Mouse (Mus musculus) lung, postnatal 10 days (tissue): ENCODE measurements at regions not wholly inside any gene's neighbourhood (a gene's known extent, or its start where the extent isn't known, plus 50 kb on each side); places are given as distances from the start of the nearest gene placed in this dataset.

ENCODE experiments used
- DNase-seq: peaks from one replicate; pipeline ENCODE4 v3.0.0; 2021

DNA sequence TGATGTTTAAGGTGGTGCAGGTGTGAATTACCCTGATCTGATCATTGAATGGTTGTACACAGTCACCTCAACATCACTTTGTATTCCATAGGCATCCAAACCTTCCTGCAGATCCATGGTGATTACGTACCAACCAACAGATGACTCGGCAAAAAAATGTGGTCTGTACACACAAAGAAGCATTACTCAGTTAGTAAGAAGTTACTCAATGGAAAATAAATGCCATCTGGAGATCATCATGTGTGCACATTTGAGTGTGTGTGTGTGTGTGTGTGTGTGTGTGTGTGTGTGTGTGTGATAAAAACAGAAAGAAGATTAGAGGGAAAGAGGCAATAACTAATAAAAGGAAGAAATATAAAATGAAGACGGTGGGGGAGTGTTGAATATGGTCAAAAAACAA is 1512.2 kb upstream of the Gm6569 start:
- no peak for DNase-seq

GRCm38 (mm10) chr15:72323158-72323557 is 1511.2 kb upstream of the Gm6569 start:
- no peak for DNase-seq

DNA sequence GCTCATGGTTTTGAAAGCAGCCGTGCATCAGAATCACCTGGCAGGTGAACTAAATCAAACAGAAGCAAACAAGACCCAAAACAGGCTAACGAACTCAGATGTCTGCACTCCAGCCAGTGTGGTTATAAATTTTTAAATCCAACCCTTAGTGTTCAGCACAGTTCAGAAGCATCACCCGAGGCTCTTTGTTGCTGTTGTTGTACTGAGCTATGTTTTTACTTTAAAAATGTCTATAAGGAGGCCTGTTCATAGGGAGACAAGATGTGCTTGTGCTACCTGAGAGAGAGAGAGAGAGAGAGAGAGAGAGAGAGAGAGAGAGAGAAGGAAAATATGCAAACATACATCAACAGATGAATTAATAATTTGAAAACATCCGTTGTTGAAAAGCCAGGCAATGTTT is 1503.1 kb upstream of the Gm6569 start:
- DNase-seq: no peak

DNA sequence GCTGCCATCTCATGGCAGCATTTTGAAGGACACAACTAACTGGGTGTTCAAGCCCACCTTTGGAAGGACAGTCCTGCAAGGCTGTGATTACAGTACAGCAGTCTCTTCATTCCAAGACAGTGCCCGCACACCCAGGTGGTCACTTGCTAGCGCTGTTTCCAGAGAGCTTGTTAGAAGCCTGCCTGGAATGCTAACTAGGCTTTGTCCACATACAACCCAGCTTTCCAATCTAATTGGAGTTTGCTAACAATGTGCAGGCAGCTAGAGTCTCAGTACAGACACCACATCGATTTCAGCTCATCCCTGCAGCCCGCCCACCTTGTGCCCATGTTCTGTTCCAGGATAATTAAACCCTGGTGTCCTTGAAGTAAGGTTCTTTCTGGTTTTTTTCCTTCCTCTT is 1499.9 kb upstream of the Gm6569 start:
- no peak for DNase-seq

GRCm38 (mm10) chr15:72339629-72340028 is 1494.7 kb upstream of the Gm6569 start:
- DNase-seq: no peak

GRCm38 (mm10) chr15:72341991-72342390 is 1492.4 kb upstream of the Gm6569 start:
- no peak for DNase-seq

DNA sequence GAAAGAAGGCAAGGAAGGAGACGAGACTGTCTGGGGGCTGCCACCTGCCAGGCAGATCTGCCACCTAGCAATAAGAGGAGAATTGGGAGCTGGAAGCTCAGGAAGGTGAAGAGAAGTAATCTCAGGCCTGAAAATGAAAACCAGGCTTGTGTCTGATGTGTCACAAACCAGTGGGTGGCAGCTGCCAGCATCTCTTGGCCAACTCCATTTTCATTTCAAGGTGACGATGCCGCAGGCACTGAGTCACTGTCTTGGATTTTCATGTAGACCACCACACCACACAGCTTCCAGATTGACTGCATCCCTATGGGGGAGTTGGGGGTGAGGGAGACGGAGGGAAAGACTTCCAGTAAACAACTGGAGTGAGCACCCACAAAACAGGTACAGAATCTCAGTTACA is 1491.9 kb upstream of the Gm6569 start:
- DNase-seq: no peak

DNA sequence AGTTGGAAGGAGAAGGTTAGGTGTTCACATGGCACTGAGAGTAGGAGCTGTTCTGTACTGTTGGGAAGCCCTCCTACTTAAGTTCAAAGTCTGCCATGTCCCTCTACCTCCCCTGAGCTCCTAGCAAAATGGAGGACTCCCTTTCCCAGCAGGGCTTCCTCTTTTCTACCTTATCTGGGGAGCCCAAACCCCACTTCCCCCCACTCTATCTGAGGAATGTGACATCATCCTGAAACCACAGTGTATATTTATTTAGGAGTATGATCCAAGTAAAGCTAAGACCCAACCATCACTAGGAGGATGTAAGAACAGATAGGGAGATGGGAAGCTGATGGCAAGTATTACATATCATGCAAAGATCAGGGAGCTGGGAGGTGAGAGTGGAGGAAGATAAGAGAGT is 1490.6 kb upstream of the Gm6569 start:
- DNase-seq: no peak

- DNase-seq: no peak
Measured at GRCm38 (mm10) chr15:72353371-72353770, 1481.0 kb upstream of the Gm6569 start.

DNA sequence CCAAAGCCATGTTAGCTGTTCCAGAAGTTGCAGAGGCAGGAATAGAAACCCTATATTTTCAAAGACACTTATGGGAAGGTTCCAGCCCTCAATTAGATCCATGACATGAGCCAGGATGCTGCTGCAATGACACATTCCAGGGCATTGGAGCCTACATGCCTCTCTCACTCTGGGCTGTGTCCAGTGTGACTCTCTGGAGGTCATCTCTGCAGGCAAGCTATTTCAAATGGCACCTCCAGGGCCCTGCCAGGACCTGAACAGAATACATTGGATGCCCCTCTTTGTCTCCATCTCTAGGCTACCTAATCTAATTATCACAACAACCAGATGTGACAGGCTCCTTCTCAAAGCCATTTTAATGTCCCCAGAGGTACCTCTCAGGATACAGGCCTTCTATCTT is 1478.7 kb upstream of the Gm6569 start:
- no peak for DNase-seq

DNA sequence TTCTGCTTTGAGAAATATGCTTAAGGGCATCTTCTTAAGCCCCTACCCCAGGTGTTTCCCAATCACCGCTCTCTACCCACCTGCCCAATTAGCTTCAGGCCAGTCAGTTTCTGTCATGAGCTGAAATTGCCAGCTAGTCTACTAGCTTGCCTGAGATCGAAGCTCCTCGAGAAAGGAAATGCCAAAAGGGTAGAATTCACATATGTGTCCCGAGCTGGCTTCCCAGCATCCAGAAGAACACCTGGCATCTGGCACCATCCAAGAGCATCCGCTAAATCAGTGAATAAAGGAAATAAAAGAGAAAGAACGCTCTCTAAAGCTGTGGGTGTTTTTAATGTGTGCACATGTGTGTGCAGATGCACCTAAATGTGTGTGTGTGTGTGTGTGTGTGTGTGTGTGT is 1474.7 kb upstream of the Gm6569 start:
- no peak for DNase-seq

DNA sequence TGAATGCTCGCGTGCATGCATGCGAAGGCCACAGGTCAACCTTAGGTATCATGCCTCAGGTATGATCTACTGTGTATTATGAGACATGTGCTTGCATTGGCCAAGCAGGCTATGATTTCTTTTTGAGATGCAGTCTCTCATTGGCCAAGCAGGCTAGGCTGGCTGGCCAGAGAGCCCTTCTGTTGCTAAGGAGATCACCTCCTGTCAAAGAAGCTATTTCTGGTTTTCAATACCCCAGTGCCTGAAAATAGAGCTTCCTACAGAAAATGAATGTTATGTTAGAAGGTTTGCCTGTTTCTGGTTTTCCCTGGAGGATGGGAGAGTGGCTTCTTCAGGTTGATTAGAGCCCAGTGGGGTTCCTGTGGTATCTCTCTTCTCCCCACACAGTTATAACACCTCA is 1474.3 kb upstream of the Gm6569 start:
- DNase-seq: no peak

DNA sequence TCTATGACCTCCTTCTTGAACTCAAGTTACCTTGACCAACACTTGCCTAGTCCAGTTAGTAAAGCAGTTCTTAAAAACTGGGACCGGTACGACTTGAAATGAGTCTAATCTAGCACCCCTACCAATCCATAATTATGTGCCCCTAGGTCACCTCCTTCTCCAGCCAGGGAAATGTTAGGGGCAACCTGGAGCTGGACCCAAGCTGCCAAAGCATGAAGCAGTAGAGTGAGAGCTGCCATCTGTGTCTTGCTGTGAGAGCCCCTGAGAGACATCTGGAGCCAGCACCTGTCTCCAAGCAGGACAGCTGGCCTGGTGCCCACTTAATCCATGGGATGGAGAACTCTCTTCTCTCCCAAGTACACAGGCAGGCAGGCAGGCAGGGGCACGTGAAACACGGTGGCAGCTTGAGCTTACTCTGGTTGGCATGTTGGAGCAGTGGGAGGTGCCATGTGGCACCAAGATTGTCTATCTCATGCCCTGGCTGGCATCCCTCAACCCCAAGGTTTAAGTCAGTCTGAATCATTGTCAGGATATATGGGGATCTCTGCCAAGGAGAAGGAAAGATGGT is 1473.8 kb upstream of the Gm6569 start:
- DNase-seq: peak; percentile 2

DNA sequence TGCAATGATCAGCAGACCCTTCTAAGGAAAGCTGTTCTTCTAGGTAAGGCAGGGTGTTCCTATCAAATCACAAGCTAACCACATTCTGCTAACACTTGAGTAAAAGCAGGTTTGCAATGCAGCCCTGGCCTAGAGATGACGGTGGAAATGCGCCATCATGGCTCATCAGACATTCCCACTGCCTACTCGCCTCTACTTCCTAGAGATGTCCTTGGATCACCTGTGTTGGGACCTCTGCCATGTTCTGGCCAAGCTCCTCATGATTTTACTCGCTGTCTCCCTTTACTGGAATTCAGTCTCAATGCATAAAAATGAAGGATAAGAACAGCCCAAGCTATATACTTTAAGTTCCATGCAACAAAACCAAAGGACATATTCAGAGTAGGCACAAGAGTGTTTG is 1461.3 kb upstream of the Gm6569 start:
- DNase-seq: no peak

DNA sequence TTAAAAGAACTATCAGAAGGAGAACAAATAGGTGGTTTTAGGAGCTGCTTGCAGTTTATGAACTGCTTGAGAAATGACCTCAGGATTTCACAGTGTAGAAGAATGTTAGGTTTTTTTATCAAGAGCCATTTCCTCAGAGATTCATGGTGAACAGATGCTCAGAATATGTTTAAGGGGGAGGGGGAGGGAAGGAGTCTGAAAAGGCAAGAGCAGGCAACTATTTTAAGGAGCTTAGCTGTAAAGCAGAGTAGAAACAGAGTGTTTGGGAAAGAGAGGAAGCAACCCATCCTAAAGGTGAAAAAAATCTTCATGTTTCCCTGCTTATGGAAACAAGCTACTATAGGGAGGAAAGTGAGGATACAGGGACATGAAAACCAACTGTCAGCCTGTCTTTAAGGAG is 1457.2 kb upstream of the Gm6569 start:
- DNase-seq: no peak

GRCm38 (mm10) chr15:72379291-72379690 is 1455.1 kb upstream of the Gm6569 start:
- DNase-seq: no peak

GRCm38 (mm10) chr15:72381164-72381563 is 1453.2 kb upstream of the Gm6569 start:
- no peak for DNase-seq

- no peak for DNase-seq
Measured at GRCm38 (mm10) chr15:72381744-72382143, 1452.6 kb upstream of the Gm6569 start.

- no peak for DNase-seq
Measured at GRCm38 (mm10) chr15:72382521-72382920, 1451.8 kb upstream of the Gm6569 start.

DNA sequence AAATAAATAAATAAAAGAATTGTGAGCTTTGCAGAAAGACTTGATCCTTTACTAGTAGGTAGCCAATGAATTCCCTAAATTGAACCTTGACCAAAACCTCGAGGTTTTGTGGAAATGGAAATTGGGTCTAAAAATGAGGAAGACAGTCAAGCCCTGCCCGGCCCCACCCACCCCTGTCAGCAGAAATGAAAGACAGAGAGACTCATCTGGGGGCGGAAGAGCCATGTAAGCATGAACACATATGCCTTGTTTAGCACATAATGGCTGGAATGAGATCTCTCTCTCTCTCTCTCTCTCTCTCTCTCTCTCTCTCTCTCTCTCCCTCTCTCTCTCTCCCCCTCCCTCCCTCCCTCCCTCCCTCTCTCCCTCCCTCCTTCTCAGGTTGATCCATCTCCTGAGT is 1451.3 kb upstream of the Gm6569 start:
- DNase-seq: no peak

DNA sequence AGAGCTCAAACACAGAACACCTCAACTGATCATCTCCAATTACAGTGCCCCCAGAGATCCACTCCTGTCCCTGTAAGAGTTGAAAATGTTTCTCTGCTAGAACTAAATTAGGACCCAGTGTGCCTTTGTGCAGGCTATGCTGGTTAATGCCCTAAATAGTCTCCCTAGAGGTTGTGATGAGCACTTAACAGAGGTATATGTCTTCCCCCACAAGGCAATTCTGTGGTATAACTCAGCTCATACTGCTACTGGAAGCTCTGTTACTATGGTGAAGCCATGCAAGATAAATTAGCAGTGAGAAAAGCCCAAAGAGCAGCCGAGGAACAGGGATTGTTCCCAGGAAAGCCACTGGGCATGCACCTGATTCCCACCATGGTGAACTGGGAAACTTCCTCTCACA is 1450.9 kb upstream of the Gm6569 start:
- no peak for DNase-seq

GRCm38 (mm10) chr15:72393226-72393625 is 1441.1 kb upstream of the Gm6569 start:
- no peak for DNase-seq

DNA sequence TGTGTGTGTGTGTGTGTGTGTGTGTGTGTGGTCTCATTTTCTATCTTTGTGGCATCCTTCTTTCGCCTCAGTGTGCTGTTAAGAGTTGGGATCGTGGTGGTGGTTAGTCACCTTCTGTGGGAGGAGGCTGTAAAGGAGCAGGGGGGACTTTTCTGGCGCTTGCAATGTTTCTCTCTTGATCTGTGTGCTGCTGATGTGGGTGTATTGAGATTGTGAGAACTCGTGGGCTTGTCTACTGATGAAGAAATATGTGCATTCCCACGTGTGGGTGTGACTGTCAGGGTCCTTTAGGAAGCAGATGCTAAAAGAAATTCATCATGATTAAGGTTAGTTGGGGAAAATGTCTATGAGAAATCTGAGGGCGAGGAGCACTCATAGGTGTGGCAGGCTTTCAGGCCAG is 1422.4 kb upstream of the Gm6569 start:
- no peak for DNase-seq
